Mouse (Mus musculus): ENCODE data around the gene Armc12.

DNA sequence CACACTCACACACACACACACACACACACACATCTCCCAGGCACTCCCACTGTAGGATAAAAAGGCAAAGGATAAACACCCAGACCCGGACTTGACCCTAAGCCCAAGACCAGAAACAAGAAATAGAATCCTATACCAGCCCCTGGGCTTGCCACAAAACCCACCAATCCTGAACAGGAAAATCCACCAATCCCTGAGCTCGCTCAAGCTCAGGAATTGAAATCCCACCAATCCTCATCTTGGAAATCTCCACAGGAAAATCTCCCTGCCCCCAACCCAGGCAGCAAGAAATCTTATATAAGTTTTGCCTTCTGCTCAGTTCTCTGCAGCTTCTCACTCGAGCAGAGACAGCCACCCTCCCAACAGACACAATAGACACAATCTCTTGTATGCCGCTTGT, 1.5 kb upstream of the Armc12 start:
- no peak for TF ChIP-seq CTCF (IDR thresholded peaks at IDR 0.05; ENCODE audit: low read depth)
- TF ChIP-seq EP300 (IDR thresholded peaks at IDR 0.05; ENCODE audit: low read depth): no peak
